Mouse (Mus musculus) olfactory bulb, adult 2 months (tissue): ENCODE measurements around the gene Smarca2. TPM values are rescaled to one million over a fixed set of nuclear protein-coding genes. Genes with fewer than 3 reads are reported as not detected.

ENCODE experiments used
- H3K27ac ChIP-seq: fragments of 200-500 bp; 2 replicates; pipeline ENCODE4 v1.5.1; 2012; ENCODE audit warnings: low read depth, low read length; ENCODE audit not compliant: insufficient read depth
- H3K4me1 ChIP-seq: fragments of 200-500 bp; 2 replicates; pipeline ENCODE4 v1.6.1; 2012; ENCODE audit warnings: low read length; ENCODE audit not compliant: control insufficient read depth, insufficient read depth
- H3K4me3 ChIP-seq: fragments of 200-500 bp; 2 replicates; pipeline ENCODE4 v1.5.1; 2012; ENCODE audit warnings: mild to moderate bottlenecking, low read depth, low read length, moderate library complexity; ENCODE audit not compliant: insufficient read depth
- CTCF ChIP-seq: fragments of 200-500 bp; IDR thresholded peaks from 2 replicates; pipeline ENCODE4 v1.5.1; 2012; ENCODE audit warnings: low read depth, mild to moderate bottlenecking, low read length, moderate library complexity; ENCODE audit not compliant: insufficient read depth
- POLR2A ChIP-seq: fragments of 200-500 bp; IDR thresholded peaks from 2 replicates; pipeline ENCODE4 v1.6.1; 2012; ENCODE audit warnings: mild to moderate bottlenecking, low read depth, low read length, moderate library complexity; ENCODE audit not compliant: insufficient read depth
- WGBS: fragments of 180-500 bp; shearing (Covaris S2); methylation state at CpG from one replicate; pipeline ENCODE4 v1.1.7; 2018; 5-methylcytosine and 5-hydroxymethylcytosine counted together
- polyA plus RNA-seq: library from polyadenylated mRNA; stranded (reverse); fragments of >200 nt; gene quantifications from 2 replicates; pipeline ENCODE4 v1.2.4, GENCODE M21; 2012; ENCODE audit warnings: low replicate concordance; ENCODE audit not compliant: missing spikeins, insufficient read depth, insufficient read length

Smarca2 gene
- polyA plus RNA-seq, 1 experiment: not detected

DNA sequence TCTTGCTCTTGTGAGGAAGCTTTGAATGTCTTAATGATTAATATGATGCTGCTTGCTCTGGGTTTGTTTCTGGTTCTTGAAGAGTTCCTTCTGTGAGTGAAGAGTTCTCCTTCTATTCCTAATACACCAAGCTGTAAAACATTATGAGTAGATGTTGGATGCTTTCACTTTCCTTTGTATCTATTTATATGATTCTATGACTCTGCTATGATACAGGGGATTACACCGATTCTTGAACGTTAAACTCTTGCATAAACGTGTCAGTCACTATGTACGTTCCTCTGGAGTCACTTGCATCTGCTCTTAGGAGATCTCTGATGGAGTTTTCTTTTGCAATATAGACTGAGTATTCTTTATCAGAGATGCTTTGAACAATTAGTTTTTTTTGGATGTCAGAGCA is 199.6 kb downstream of the Smarca2 start:
- TF ChIP-seq POLR2A (no peak), CTCF (no peak)
- no peak overlapping the region for H3K27ac ChIP-seq
- H3K4me1 ChIP-seq: no peaks in the 10 kb centered on the region
- 90% methylated on average over 4 of the region's 4 CpGs for WGBS
- no peak overlapping the region for H3K4me3 ChIP-seq

DNA sequence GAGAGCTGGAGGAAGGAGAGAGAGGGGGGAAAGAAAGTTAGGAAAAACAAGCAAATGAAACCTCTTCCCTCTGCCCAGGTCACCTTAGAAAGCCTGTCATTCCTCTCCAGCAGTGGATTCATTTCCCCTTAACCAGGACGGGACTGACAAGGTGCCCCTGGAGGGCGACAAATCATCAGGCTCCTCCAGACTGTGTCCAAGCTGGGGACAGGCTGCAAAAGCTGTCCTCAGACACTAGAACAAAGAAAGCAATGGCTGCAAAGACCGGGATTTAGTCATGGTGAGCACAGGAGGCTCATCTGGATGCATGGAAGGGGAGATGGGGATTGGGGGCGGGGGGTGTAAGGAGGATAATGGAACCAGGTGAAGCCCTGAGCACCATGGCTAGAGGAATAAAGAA is 209.8 kb downstream of the Smarca2 start:
- H3K4me1 ChIP-seq: no peaks in the 10 kb centered on the region
- H3K4me3 ChIP-seq: no peak overlapping the region
- TF ChIP-seq POLR2A (no peak), CTCF (no peak)
- no peak overlapping the region for H3K27ac ChIP-seq
- WGBS: 38% methylated on average over 4 of the region's 4 CpGs

DNA sequence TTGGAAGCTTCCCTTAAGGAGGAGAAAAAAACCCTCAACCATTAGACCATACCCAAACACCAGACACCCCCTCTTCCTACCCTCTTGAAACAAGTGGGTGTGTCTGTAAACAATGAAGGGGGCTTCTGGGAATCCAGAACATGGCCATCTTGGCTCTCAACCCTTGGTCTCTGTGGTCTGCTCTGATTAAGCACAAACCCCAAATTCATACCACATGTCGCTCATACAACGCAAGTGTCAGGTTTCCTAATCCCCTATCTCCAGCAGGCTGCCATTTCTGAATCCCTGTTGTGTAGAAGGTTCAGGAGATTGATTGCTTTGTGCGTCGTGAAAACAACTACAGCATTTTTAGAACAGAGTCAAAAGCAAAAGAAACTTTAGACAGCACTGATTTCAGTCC is 213.1 kb downstream of the Smarca2 start:
- Histone ChIP-seq H3K27ac (no peak overlapping the region), H3K4me3 (no peak overlapping the region), H3K4me1 (no peaks in the 10 kb centered on the region)
- TF ChIP-seq POLR2A (no peak), CTCF (no peak)
- WGBS: 89% methylated on average over 4 of the region's 4 CpGs
